Mouse (Mus musculus) limb, embryonic 14.5 days (tissue): ENCODE results near the gene Il15ra. TPM values are rescaled to one million over a fixed set of nuclear protein-coding genes. Genes with fewer than 3 reads are reported as not detected.
"Not testable (repeated sequence)": the region's sequence is repeated elsewhere in the genome, so short reads cannot be mapped to it uniquely, and the experiment has no call there.

Experiments
- ATAC-seq: fragments of 200-750 bp; cut with Nextera tagmentation; 2 replicates; pipeline ENCODE4 v1.8.0; 2017; ENCODE audit warnings: low read depth, moderate number of reproducible peaks, moderate TSS enrichment; ENCODE audit not compliant: low FRiP score
- DNase-seq: peaks from one replicate; pipeline ENCODE4 v3.0.0-alpha.2; 2015; ENCODE audit warnings: low spot score
- H3K27ac ChIP-seq: fragments of 300-500 bp; sonication (generic); replicated peaks from 2 replicates; pipeline ENCODE4 v1.5.1; 2014; ENCODE audit warnings: low read depth, mild to moderate bottlenecking, low read length, moderate library complexity, mixed read lengths
- H3K27me3 ChIP-seq: fragments of 300-500 bp; sonication (generic); 2 replicates; pipeline ENCODE4 v1.6.1; 2014; ENCODE audit warnings: low read length, mixed read lengths; ENCODE audit not compliant: control insufficient read depth, insufficient read depth
- H3K36me3 ChIP-seq: fragments of 300-500 bp; sonication (generic); 2 replicates; pipeline ENCODE4 v1.6.1; 2014; ENCODE audit warnings: mild to moderate bottlenecking, low read length, moderate library complexity, mixed read lengths; ENCODE audit not compliant: control insufficient read depth, insufficient read depth
- H3K4me1 ChIP-seq: fragments of 300-500 bp; sonication (generic); 2 replicates; pipeline ENCODE4 v1.6.1; 2014; ENCODE audit warnings: antibody characterized with exemption, low read length, mixed read lengths; ENCODE audit not compliant: control insufficient read depth, insufficient read depth
- H3K4me2 ChIP-seq: fragments of 300-500 bp; sonication (generic); replicated peaks from 2 replicates; pipeline ENCODE4 v1.6.1; 2014; ENCODE audit warnings: low read depth, mild to moderate bottlenecking, low read length, moderate library complexity; ENCODE audit not compliant: severe bottlenecking
- H3K4me3 ChIP-seq: fragments of 300-500 bp; sonication (generic); replicated peaks from 2 replicates; pipeline ENCODE4 v1.5.1; 2014; ENCODE audit warnings: low read length
- H3K9ac ChIP-seq: fragments of 300-500 bp; sonication (generic); 2 replicates; pipeline ENCODE4 v1.6.1; 2014; ENCODE audit warnings: mild to moderate bottlenecking, low read depth, low read length, moderate library complexity; ENCODE audit not compliant: severe bottlenecking
- H3K9me3 ChIP-seq: fragments of 300-500 bp; sonication (generic); 2 replicates; pipeline ENCODE4 v1.6.1; 2016; ENCODE audit warnings: low read length; ENCODE audit not compliant: control insufficient read depth
- POLR2A ChIP-seq: fragments of 200-500 bp; IDR thresholded peaks from 2 replicates; pipeline ENCODE4 v1.8.0; 2012; ENCODE audit warnings: inconsistent platforms, mild to moderate bottlenecking, moderate library complexity, borderline replicate concordance; ENCODE audit not compliant: insufficient read depth, insufficient read length; ENCODE audit errors: extremely low read depth
- WGBS: fragments of 180-500 bp; shearing (Covaris S2); extraction: QIAGEN DNeasy Blood & Tissue Kit; methylation state at CpG from one replicate; pipeline ENCODE4 v1.1.7; 2014; 5-methylcytosine and 5-hydroxymethylcytosine counted together
- polyA plus RNA-seq, 2 experiments: library from polyadenylated mRNA; depleted of rRNA in 1 of 2; stranded (reverse) in 1 of 2; unstranded in 1 of 2; fragments of >200 nt; fragmentation: Nextera tagmentation in 1 of 2; extraction: Ambion mirVana in 1 of 2; gene quantifications; 2 replicates each; pipeline versions ENCODE4 v1.2.1 to v1.2.3; 2012 to 2014

The Il15ra gene
- polyA plus RNA-seq, 2 experiments = 2.7 to 4.6 TPM

GRCm38 (mm10) chr2:11695867-11696266 is 9.2 kb upstream of the Il15ra start:
- WGBS = 68% methylated on average over 2 of the region's 2 CpGs

DNA sequence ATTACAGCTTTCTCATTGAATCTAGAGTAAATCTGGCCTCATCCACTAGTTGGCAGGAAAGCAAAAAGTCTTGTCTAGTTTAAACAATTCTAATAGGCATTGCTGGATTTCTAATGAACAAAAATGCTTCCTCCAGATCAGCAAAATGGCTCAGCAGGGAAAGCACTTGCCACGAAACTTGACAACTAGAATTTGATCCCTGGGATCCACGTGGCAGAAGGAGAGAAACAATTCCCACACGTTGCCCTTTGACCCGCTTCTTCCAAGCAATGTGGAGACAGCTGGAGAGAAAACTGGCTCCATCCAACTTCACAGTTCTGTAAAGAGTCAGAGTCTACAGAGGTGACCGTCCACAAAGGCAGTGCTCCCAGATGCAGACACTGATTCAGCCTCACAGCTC is 6.1 kb upstream of the Il15ra start:
- 46% methylated on average over 5 of the region's 5 CpGs for WGBS
- H3K36me3 ChIP-seq = no peaks in the 10 kb centered on the region
- ATAC-seq = no peak
- H3K27ac ChIP-seq = no peak overlapping the region
- H3K9me3 ChIP-seq = no peaks in the 10 kb centered on the region
- no peak overlapping the region for H3K9ac ChIP-seq
- no peak for DNase-seq
- no peak for TF ChIP-seq POLR2A
- no peak overlapping the region for H3K4me2 ChIP-seq
- no peaks in the 10 kb centered on the region for H3K4me1 ChIP-seq
- no peaks in the 10 kb centered on the region for H3K27me3 ChIP-seq
- H3K4me3 ChIP-seq = no peak overlapping the region

More at GRCm38 (mm10) chr2:11695867-11696266, 9.2 kb upstream of the Il15ra start:
- no peak for ATAC-seq
- Histone ChIP-seq H3K27ac (no peak overlapping the region), H3K9me3 (no peaks in the 10 kb centered on the region), H3K4me1 (no peaks in the 10 kb centered on the region), H3K4me3 (no peak overlapping the region), H3K9ac (no peak overlapping the region), H3K4me2 (no peak overlapping the region), H3K36me3 (no peaks in the 10 kb centered on the region), H3K27me3 (no peaks in the 10 kb centered on the region)
- no peak for DNase-seq
- TF ChIP-seq POLR2A = no peak

DNA sequence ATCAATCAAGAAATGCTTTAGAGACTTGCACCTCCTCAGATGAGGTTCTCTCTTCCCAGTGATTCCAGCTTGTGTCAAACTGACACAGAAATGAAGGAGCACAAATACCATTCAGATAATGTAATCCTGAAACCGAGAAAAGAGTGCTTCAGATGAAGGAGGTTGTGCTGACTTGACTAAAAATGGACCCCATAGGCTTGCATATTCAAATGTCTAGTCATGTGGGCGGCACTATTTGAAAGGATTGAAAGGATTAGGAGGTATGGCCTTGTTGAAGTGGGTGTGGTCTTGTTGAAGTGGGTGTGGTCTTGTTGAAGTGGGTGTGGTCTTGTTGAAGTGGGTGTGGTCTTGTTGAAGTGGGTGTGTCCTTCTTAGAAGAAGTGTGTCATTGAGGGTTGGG is 5.2 kb upstream of the Il15ra start:
- no peak overlapping the region for H3K27ac ChIP-seq
- H3K4me3 ChIP-seq = no peak overlapping the region
- no peaks in the 10 kb centered on the region for H3K9me3 ChIP-seq
- no peaks in the 10 kb centered on the region for H3K36me3 ChIP-seq
- no peaks in the 10 kb centered on the region for H3K27me3 ChIP-seq
- TF ChIP-seq POLR2A = no peak
- ATAC-seq (no peak), DNase-seq (no peak)
- WGBS = 88% methylated on average over 2 of the region's 2 CpGs
- H3K9ac ChIP-seq = no peak overlapping the region
- H3K4me1 ChIP-seq = no peaks in the 10 kb centered on the region
- H3K4me2 ChIP-seq = no peak overlapping the region

DNA sequence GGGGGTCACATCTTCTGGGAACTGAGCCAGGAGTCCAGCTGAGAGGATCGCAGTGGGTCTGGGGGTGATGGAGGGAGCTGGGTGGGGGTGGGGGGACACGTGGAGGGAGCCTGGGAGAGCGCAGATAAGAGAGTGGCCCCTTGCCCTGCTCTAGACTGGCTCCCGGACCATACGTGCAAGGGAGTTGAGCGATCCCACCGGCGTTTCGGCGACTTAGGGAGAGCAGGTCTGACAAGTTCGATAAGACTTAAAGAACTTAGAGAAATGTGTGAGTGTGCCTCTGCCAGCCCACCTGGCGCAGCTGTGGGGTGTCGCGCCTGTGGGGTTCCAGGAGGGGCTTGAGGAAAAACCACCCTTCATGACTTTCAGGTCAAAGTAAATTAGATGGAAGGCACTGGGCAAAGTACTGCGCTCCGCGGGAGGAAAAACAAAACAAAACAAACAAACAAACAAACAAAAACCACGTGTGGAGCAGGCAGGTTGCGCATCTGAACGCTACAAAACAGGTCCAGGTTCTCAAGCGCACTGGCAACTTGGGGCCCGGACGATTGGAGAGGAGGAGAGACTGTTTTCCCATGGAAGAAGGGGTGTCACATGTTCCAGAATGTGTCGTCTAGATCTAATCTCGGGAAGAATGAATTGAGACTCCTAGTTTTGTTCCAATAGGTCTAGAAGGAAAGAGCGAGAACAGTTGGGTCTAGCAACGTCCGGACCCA is 1.1 kb downstream of the Il15ra start:
- ATAC-seq = peak; percentile 47
- Histone ChIP-seq H3K27me3 (peaks cover 14% of the 10 kb centered on the region), H3K9me3 (no peaks in the 10 kb centered on the region), H3K4me1 (0 out of 2 replicates have a peak, but pooled peaks cover 6% of the 10 kb centered on the region), H3K36me3 (no peaks in the 10 kb centered on the region), H3K27ac (no peak overlapping the region), H3K9ac (peak overlapping the region; percentile 64), H3K4me2 (peak overlapping the region; percentile 97), H3K4me3 (peak overlapping the region; percentile 63)
- TF ChIP-seq POLR2A = no peak
- 4% methylated on average over 28 of the region's 28 CpGs for WGBS
- no peak for DNase-seq

DNA sequence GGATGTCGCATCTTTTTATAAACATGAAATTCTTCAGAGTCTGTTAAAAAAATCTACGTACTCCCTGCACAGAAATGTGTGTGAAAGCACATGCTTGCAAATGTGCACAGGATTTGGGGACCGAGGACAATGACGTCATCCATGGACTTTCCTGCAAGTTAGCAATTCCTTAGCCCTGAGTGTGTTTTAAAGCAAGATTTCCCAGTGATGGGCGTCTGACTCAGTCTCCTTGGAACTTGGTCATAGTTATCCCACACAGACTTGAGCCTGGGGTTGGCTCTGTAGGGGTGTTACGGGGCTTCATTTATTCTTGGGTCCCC is 1.6 kb downstream of the Il15ra start:
- Histone ChIP-seq H3K27me3 (peaks cover 14% of the 10 kb centered on the region), H3K4me1 (0 out of 2 replicates have a peak, but pooled peaks cover 6% of the 10 kb centered on the region), H3K9ac (no peak overlapping the region), H3K36me3 (no peaks in the 10 kb centered on the region), H3K9me3 (no peaks in the 10 kb centered on the region), H3K4me3 (peak overlapping the region; percentile 63), H3K4me2 (peak overlapping the region; percentile 97), H3K27ac (no peak overlapping the region)
- ATAC-seq (no peak), DNase-seq (no peak)
- no peak for TF ChIP-seq POLR2A
- WGBS = 33% methylated on average over 6 of the region's 6 CpGs

GRCm38 (mm10) chr2:11708538-11708937 is 3.4 kb downstream of the Il15ra start:
- Histone ChIP-seq H3K9me3 (no peaks in the 10 kb centered on the region), H3K27ac (no peak overlapping the region), H3K4me1 (0 out of 2 replicates have a peak, but pooled peaks cover 6% of the 10 kb centered on the region), H3K36me3 (no peaks in the 10 kb centered on the region), H3K27me3 (peaks cover 14% of the 10 kb centered on the region), H3K4me2 (no peak overlapping the region), H3K9ac (no peak overlapping the region), H3K4me3 (no peak overlapping the region)
- DNase-seq = no peak
- ATAC-seq = no peak
- WGBS = 83% methylated on average over 5 of the region's 5 CpGs
- TF ChIP-seq POLR2A = no peak

DNA sequence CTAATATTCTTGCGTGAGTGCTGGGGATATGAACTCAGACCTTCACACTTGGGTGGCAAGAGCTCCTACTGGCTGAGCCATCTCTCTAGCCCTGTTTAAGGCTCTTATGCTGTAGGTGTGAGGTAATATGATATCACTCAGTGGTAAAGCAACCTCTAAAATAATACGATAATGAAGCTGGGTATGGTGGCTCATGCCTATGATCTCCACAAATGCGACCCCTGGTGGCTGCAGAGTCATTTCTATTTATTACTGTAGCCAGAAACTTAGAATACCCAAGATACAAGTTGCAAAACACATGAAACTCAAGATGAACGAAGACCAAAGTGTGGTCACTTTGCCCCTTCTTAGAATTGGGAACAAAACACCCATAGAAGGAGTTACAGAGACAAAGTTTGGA is 5.0 kb downstream of the Il15ra start:
- not testable (repeated sequence) for H3K4me3 ChIP-seq, H3K36me3 ChIP-seq, H3K4me2 ChIP-seq, H3K27ac ChIP-seq, ATAC-seq, H3K9ac ChIP-seq, H3K9me3 ChIP-seq, H3K4me1 ChIP-seq
- 54% methylated on average over 4 of the region's 4 CpGs for WGBS
- peak; percentile 59 for DNase-seq
- H3K27me3 ChIP-seq = peaks cover 14% of the 10 kb centered on the region
